Mouse (Mus musculus) intestine, embryonic 16.5 days (tissue): ENCODE measurements around the gene Gm10024. TPM values are rescaled to one million over a fixed set of nuclear protein-coding genes. Genes with fewer than 3 reads are reported as not detected.
"Not testable (repeated sequence)": the region's sequence is repeated elsewhere in the genome, so short reads cannot be mapped to it uniquely, and the experiment has no call there.

Source experiments
- ATAC-seq: fragments of 200-750 bp; cut with Nextera tagmentation; 2 replicates; pipeline ENCODE4 v1.8.0; 2017; ENCODE audit warnings: moderate TSS enrichment, moderate library complexity
- H3K27ac ChIP-seq: fragments of 300-500 bp; sonication (generic); 2 replicates; pipeline ENCODE4 v1.5.1; 2014; ENCODE audit warnings: mild to moderate bottlenecking, low read length
- H3K27me3 ChIP-seq: fragments of 300-500 bp; sonication (generic); replicated peaks from 2 replicates; pipeline ENCODE4 v1.6.1; 2014; ENCODE audit warnings: low read length, control low read depth, mixed read lengths; ENCODE audit not compliant: control insufficient read depth, insufficient read depth
- H3K36me3 ChIP-seq: fragments of 300-500 bp; sonication (generic); 2 replicates; pipeline ENCODE4 v1.6.1; 2014; ENCODE audit warnings: low read length, control low read depth; ENCODE audit not compliant: control insufficient read depth, insufficient read depth
- H3K4me1 ChIP-seq: fragments of 300-500 bp; sonication (generic); 2 replicates; pipeline ENCODE4 v1.6.1; 2014; ENCODE audit warnings: low read length, control low read depth, mixed read lengths; ENCODE audit not compliant: control insufficient read depth, insufficient read depth
- H3K4me2 ChIP-seq: fragments of 300-500 bp; sonication (generic); 2 replicates; pipeline ENCODE4 v1.6.1; 2014; ENCODE audit warnings: low read depth, low read length, control low read depth
- H3K4me3 ChIP-seq: fragments of 300-500 bp; sonication (generic); 2 replicates; pipeline ENCODE4 v1.5.1; 2014; ENCODE audit warnings: mild to moderate bottlenecking, low read length
- H3K9ac ChIP-seq: fragments of 300-500 bp; sonication (generic); 2 replicates; pipeline ENCODE4 v1.6.1; 2014; ENCODE audit warnings: low read depth, low read length
- H3K9me3 ChIP-seq: fragments of 300-500 bp; sonication (generic); 2 replicates; pipeline ENCODE4 v1.6.1; 2016; ENCODE audit warnings: low read length, control low read depth; ENCODE audit not compliant: control insufficient read depth
- WGBS: fragments of 180-500 bp; shearing (Covaris S2); extraction: QIAGEN DNeasy Blood & Tissue Kit; methylation state at CpG from one replicate; pipeline ENCODE4 v1.1.7; 2014; 5-methylcytosine and 5-hydroxymethylcytosine counted together
- polyA plus RNA-seq: library from polyadenylated mRNA; unstranded; fragments of >200 nt; fragmentation: Nextera tagmentation; extraction: Ambion mirVana; gene quantifications from 2 replicates; pipeline ENCODE4 v1.2.1, GENCODE M21; 2015

The Gm10024 gene
- polyA plus RNA-seq, 1 experiment from 2014 or later = not detected

GRCm38 (mm10) chr10:77684181-77684580, 27.1 kb upstream of the Gm10024 start:
- H3K36me3 ChIP-seq = no peaks in the 10 kb centered on the region
- H3K27ac ChIP-seq = no peak overlapping the region
- no peak overlapping the region for H3K9ac ChIP-seq
- H3K4me2 ChIP-seq = no peak overlapping the region
- ATAC-seq = no peak
- H3K4me3 ChIP-seq = no peak overlapping the region
- WGBS = 46% methylated on average over 8 of the region's 8 CpGs
- peaks cover 3% of the 10 kb centered on the region; the same call in 1 of the 2 replicates for H3K4me1 ChIP-seq
- H3K27me3 ChIP-seq = peaks cover 14% of the 10 kb centered on the region; the same call in 1 of the 2 replicates
- no peaks in the 10 kb centered on the region for H3K9me3 ChIP-seq

DNA sequence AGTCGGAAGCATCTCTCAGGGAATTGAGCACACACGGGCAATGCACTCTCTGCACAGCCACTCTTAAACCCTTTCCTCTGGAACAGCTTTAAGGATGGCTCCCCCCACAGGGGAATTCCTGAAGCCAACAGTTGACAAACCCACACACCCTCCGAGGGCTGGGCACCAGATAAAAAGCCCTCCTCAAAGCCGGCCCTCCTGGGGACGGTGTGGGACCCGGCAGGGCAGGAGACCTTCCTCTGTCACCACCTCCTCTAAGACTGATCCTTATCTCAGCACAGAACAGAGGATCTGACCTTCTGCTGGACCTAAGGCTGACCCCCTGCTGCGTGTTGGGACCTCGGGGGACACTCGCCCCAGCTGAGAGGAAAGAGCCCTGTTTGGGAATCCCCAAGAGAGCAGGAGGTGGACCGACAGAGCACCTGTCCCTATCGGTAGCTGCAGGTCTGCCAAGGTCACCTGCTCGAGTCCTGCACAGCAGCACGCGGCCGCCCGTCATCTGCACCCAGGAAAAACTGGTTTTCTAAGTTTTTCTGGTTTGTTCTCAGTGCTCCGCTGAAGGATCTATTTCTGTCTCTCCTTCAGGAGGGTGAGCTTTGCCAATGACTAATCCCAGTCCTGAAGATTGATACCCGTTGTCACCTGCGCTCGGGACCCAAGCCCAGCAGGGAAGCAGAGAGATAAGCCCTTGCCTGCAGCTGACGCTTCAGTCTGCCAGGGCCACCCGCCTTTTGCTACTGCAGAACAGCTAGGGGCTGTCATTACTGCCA, 25.2 kb upstream of the Gm10024 start, which contains the start of gene Tspear:
Gene Tspear (plus strand): TSS at position 675 of the 770 bp plus-strand sequence.
- H3K9me3 ChIP-seq = no peaks in the 10 kb centered on the region
- peak within 1 kb of the TSS; percentile 26; the same call in 1 of the 2 replicates for H3K4me2 ChIP-seq
- H3K36me3 ChIP-seq = no peaks in the 10 kb centered on the region
- no peak within 1 kb of the TSS for H3K27ac ChIP-seq
- WGBS = 3% methylated on average over 22 of the region's 22 CpGs
- peak within 1 kb of the TSS; percentile 7; the same call in 1 of the 2 replicates for H3K9ac ChIP-seq
- H3K4me1 ChIP-seq = peaks cover 3% of the 10 kb centered on the region; the same call in 1 of the 2 replicates
- H3K27me3 ChIP-seq = peaks cover 14% of the 10 kb centered on the region; the same call in 1 of the 2 replicates
- ATAC-seq = peak; percentile 84
- H3K4me3 ChIP-seq = no peak within 1 kb of the TSS

DNA sequence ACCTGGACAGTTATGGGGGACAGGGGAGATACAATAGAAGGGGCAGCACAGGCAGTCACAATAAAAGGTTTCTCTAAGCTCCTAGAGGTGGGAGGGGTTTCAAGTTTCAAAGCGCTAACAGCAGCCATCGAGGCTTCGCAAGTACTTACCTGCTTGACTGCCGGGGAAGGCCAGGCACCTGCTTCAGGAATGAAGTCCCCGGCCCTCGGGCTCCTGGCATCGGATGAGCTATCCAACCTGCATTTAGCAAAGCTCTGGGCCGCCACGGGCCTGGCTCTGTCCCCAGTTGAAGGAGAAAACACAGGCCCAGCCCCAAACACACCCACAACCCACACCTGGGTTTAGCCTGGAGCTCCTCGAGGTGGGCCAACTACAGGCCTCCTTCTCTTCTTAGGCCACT, 24.2 kb upstream of the Gm10024 start:
- no peak overlapping the region for H3K9ac ChIP-seq
- H3K36me3 ChIP-seq = no peaks in the 10 kb centered on the region
- no peak overlapping the region for H3K4me2 ChIP-seq
- WGBS = 28% methylated on average over 10 of the region's 10 CpGs
- peaks cover 14% of the 10 kb centered on the region; the same call in 1 of the 2 replicates for H3K27me3 ChIP-seq
- no peak overlapping the region for H3K4me3 ChIP-seq
- no peak for ATAC-seq
- H3K9me3 ChIP-seq = no peaks in the 10 kb centered on the region
- H3K27ac ChIP-seq = no peak overlapping the region
- H3K4me1 ChIP-seq = peaks cover 3% of the 10 kb centered on the region; the same call in 1 of the 2 replicates

DNA sequence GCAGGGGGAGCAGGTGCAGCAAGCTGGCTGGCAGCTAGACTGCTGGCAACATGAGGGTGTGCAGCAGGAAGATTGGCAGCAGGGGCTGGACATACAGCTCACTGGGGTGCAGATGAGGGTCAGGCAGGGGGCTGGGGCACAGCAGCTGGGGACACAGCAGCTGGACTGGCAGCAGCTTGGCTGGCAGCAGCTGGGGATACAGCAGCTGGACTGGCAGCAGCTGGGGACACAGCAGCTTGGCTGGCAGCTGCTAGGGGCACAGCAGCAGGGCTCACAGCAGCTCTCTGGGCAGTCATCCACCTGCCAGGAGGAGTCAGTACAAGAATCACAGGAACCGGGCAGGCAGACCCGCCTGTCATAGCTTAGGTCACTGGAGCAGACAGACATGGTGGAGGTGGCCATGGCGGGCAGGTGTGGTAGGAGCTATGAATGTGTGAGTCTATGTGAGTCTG, 20.9 kb upstream of the Gm10024 start, which contains the start of gene Gm19402:
Gene Gm19402 (minus strand): TSS at position 402 of the 452 bp plus-strand sequence.
- H3K27me3 ChIP-seq = peaks cover 14% of the 10 kb centered on the region; the same call in 1 of the 2 replicates
- not testable (repeated sequence) for H3K4me1 ChIP-seq, H3K36me3 ChIP-seq, H3K9ac ChIP-seq, H3K9me3 ChIP-seq, H3K27ac ChIP-seq, ATAC-seq, H3K4me3 ChIP-seq, H3K4me2 ChIP-seq
- WGBS = 72% methylated on average over 3 of the region's 3 CpGs

DNA sequence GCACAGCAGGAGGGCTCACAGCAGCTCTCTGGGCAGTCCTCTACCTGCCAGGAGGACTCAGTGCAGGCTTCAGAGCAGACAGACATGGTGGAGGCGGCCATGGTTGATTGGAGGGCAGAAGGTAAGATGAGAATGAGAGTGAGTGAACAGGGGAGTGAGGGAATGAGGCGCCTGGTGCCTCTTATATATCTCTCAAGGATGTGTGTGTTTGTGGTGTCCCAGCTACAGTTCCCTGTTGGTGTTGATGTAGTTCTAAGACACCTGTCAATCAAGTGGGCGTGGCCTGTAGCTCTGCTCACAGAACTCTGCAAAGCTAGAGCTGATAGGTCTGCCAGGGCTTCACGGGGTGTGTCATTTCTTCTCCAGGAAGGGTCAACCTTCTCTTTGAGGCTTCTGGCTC, 14.1 kb upstream of the Gm10024 start, which contains the start of gene Gm9508:
Gene Gm9508 (minus strand): TSS at position 101 of the 400 bp plus-strand sequence.
- 42% methylated on average over 4 of the region's 4 CpGs for WGBS
- Histone ChIP-seq H3K4me1 (no peaks in the 10 kb centered on the region), H3K9me3 (0 out of 2 replicates have a peak, but pooled peaks cover 4% of the 10 kb centered on the region), H3K4me2 (no peak within 1 kb of the TSS), H3K27ac (no peak within 1 kb of the TSS), H3K27me3 (no peaks in the 10 kb centered on the region), H3K36me3 (no peaks in the 10 kb centered on the region), H3K9ac (no peak within 1 kb of the TSS), H3K4me3 (no peak within 1 kb of the TSS)
- no peak for ATAC-seq

- ATAC-seq = no peak
- H3K4me1 ChIP-seq = no peaks in the 10 kb centered on the region
- H3K27ac ChIP-seq = no peak within 1 kb of the TSS
- H3K27me3 ChIP-seq = no peaks in the 10 kb centered on the region
- H3K9ac ChIP-seq = no peak within 1 kb of the TSS
- no peaks in the 10 kb centered on the region for H3K9me3 ChIP-seq
- H3K36me3 ChIP-seq = no peaks in the 10 kb centered on the region
- no peak within 1 kb of the TSS for H3K4me2 ChIP-seq
- no peak within 1 kb of the TSS for H3K4me3 ChIP-seq
- WGBS = 96% methylated on average over 1 of the region's 1 CpGs
Measured at GRCm38 (mm10) chr10:77706326-77706725, 4.9 kb upstream of the Gm10024 start, which contains the start of gene Gm10272. TSS of gene Gm10272 (plus strand) at chr10:77706626.

DNA sequence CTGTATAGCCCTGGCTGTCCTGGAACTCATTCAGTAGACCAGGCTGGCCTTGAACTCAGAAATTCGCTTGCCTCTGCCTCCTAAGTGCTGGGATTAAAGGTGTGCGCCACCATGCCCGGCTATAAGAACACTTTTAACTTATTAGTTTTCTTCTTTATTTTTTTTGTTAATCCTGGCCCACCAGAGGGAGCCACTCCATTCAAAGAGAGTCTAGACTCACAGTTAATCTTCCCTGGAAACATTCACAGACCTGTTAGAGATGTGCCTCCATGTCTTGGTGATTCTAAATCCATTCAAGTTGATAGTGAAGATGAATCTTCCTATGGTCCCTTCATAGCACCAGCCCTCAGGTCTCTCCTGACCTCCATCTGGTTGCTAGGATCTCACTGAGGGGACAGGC, 1.4 kb upstream of the Gm10024 start:
- no peak overlapping the region for H3K9ac ChIP-seq
- WGBS = 72% methylated on average over 3 of the region's 3 CpGs

DNA sequence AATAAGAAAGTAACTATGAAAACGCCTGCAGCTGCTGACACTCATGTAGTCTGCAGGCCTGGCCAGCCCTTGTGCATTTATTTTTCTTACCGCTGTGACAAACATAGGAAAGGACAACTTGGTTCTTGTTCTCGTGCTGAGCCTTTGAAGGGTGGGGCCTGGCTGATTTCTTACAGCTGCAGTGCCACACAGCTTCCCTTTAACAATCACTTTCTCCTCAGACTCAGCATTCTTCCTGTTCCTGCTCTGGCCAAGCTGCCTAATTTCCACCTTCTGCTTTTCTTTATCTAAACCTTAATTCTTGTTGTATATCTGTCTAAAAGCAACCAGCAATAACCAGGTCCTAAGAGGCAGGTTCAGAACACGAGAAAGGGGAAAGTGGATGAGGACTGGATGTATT, 2.5 kb downstream of the Gm10024 start:
- ATAC-seq = no peak
- H3K9me3 ChIP-seq = peaks cover 4% of the 10 kb centered on the region
- WGBS = 66% methylated on average over 4 of the region's 4 CpGs

More for the DNA sequence above, 1.4 kb upstream of the Gm10024 start:
- H3K27me3 ChIP-seq = no peaks in the 10 kb centered on the region
- no peak for ATAC-seq
- H3K4me3 ChIP-seq = no peak overlapping the region
- peaks cover 3% of the 10 kb centered on the region for H3K9me3 ChIP-seq
- H3K4me2 ChIP-seq = no peak overlapping the region
- no peak overlapping the region for H3K27ac ChIP-seq
- H3K4me1 ChIP-seq = no peaks in the 10 kb centered on the region
- H3K36me3 ChIP-seq = no peaks in the 10 kb centered on the region

DNA sequence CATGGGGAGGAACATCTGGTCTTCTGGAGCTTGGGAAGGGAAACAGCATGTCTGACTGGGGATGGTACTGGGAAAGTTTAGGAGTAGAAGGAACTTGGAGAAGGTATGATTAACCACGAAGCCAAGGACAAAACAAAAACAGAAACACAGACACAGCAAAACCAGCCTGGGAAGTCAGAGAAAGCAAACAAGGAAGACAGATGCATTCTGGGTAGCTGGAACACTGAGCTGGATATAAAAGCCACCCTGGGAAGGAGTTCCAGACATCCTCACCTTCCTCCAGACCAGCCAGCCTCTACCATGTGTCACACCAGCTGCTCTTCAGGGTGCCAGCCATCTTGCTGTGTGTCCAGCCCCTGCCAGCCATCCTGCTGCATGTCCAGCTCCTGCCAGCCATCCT, 4.2 kb downstream of the Gm10024 start, which contains the start of gene Gm10142:
Gene Gm10142 (plus strand): TSS at position 301 of the 400 bp plus-strand sequence.
- Histone ChIP-seq H3K4me2 (no peak within 1 kb of the TSS), H3K9ac (no peak within 1 kb of the TSS), H3K27me3 (no peaks in the 10 kb centered on the region), H3K4me1 (no peaks in the 10 kb centered on the region), H3K4me3 (no peak within 1 kb of the TSS), H3K9me3 (peaks cover 4% of the 10 kb centered on the region), H3K27ac (no peak within 1 kb of the TSS), H3K36me3 (no peaks in the 10 kb centered on the region)
- no peak for ATAC-seq
- 84% methylated on average over 1 of the region's 1 CpGs for WGBS

More for the DNA sequence above, 2.5 kb downstream of the Gm10024 start:
- no peaks in the 10 kb centered on the region for H3K4me1 ChIP-seq
- H3K27ac ChIP-seq = no peak overlapping the region
- H3K27me3 ChIP-seq = no peaks in the 10 kb centered on the region
- no peak overlapping the region for H3K4me2 ChIP-seq
- H3K36me3 ChIP-seq = no peaks in the 10 kb centered on the region
- no peak overlapping the region for H3K9ac ChIP-seq
- no peak overlapping the region for H3K4me3 ChIP-seq
